Mouse (Mus musculus) midbrain, embryonic 14.5 days (tissue): ENCODE data around the gene Cuta. TPM values are rescaled to one million over a fixed set of nuclear protein-coding genes. Genes with fewer than 3 reads are reported as not detected.
"Not testable (repeated sequence)": the region's sequence is repeated elsewhere in the genome, so short reads cannot be mapped to it uniquely, and the experiment has no call there.

Experiments used
- ATAC-seq: fragments of 200-750 bp; cut with Nextera tagmentation; 2 replicates; pipeline ENCODE4 v1.8.0; 2017; ENCODE audit warnings: moderate number of reproducible peaks, moderate library complexity; ENCODE audit not compliant: low FRiP score, low TSS enrichment
- DNase-seq: peaks from one replicate; pipeline ENCODE4 v3.0.0-alpha.2; 2015
- H3K27ac ChIP-seq: fragments of 300-500 bp; sonication (generic); replicated peaks from 2 replicates; pipeline ENCODE4 v1.5.1; 2014; ENCODE audit warnings: mild to moderate bottlenecking, low read depth, low read length, moderate library complexity
- H3K27me3 ChIP-seq: fragments of 300-500 bp; sonication (generic); 2 replicates; pipeline ENCODE4 v1.6.1; 2014; ENCODE audit warnings: low read length, control low read depth, mixed read lengths; ENCODE audit not compliant: control insufficient read depth, insufficient read depth
- H3K36me3 ChIP-seq: fragments of 300-500 bp; sonication (generic); 2 replicates; pipeline ENCODE4 v1.6.1; 2014; ENCODE audit warnings: low read length, control low read depth; ENCODE audit not compliant: control insufficient read depth, insufficient read depth
- H3K4me1 ChIP-seq: fragments of 300-500 bp; sonication (generic); 2 replicates; pipeline ENCODE4 v1.6.1; 2014; ENCODE audit warnings: mild to moderate bottlenecking, antibody characterized with exemption, low read length, control low read depth; ENCODE audit not compliant: control insufficient read depth, insufficient read depth
- H3K4me2 ChIP-seq: fragments of 300-500 bp; sonication (generic); 2 replicates; pipeline ENCODE4 v1.6.1; 2014; ENCODE audit warnings: mild to moderate bottlenecking, low read length, moderate library complexity
- H3K4me3 ChIP-seq: fragments of 300-500 bp; sonication (generic); replicated peaks from 2 replicates; pipeline ENCODE4 v1.5.1; 2014; ENCODE audit warnings: low read depth, low read length
- H3K9ac ChIP-seq: fragments of 300-500 bp; sonication (generic); replicated peaks from 2 replicates; pipeline ENCODE4 v1.6.1; 2014; ENCODE audit warnings: mild to moderate bottlenecking, low read length, moderate library complexity
- H3K9me3 ChIP-seq: fragments of 300-500 bp; sonication (generic); 2 replicates; pipeline ENCODE4 v1.6.1; 2016; ENCODE audit warnings: low read length, control low read depth, mixed read lengths; ENCODE audit not compliant: control insufficient read depth
- WGBS: fragments of 180-500 bp; shearing (Covaris S2); extraction: QIAGEN DNeasy Blood & Tissue Kit; methylation state at CpG from one replicate; pipeline ENCODE4 v1.1.7; 2014; 5-methylcytosine and 5-hydroxymethylcytosine counted together
- polyA plus RNA-seq: library from polyadenylated mRNA; unstranded; fragments of >200 nt; fragmentation: Nextera tagmentation; extraction: Ambion mirVana; gene quantifications from 2 replicates; pipeline ENCODE4 v1.2.1, GENCODE M21; 2014

Gene Cuta
- 99.2 and 108 TPM in 2 replicates for polyA plus RNA-seq

GRCm38 (mm10) chr17:26939178-26939972 is at the start of gene Cuta:
Cuta (minus strand) TSS chr17:26939569.
- peak; percentile 100 for DNase-seq

GRCm38 (mm10) chr17:26985503-26986179 is 46.3 kb upstream of the Cuta start:
- no peaks in the 10 kb centered on the region for H3K4me1 ChIP-seq
- H3K9ac ChIP-seq: no peak overlapping the region
- no peaks in the 10 kb centered on the region for H3K27me3 ChIP-seq
- H3K36me3 ChIP-seq: peaks cover 6% of the 10 kb centered on the region; the same call in 1 of the 2 replicates
- no peaks in the 10 kb centered on the region for H3K9me3 ChIP-seq
- H3K27ac ChIP-seq: no peak overlapping the region
- H3K4me2 ChIP-seq: no peak overlapping the region
- no peak overlapping the region for H3K4me3 ChIP-seq
- ATAC-seq: no peak
- no peak for DNase-seq
- WGBS: 93% methylated on average over 10 of the region's 10 CpGs

More at GRCm38 (mm10) chr17:26939178-26939972, at the start of gene Cuta:
- Histone ChIP-seq H3K4me1 (peaks cover 34% of the 10 kb centered on the region), H3K4me3 (peak within 1 kb of the TSS; percentile 61), H3K4me2 (peak within 1 kb of the TSS; percentile 96), H3K27ac (peak within 1 kb of the TSS; percentile 98), H3K36me3 (peaks cover 31% of the 10 kb centered on the region), H3K9me3 (no peaks in the 10 kb centered on the region), H3K27me3 (no peaks in the 10 kb centered on the region), H3K9ac (peak within 1 kb of the TSS; percentile 65)
- WGBS: under 1% methylated on average over 69 of the region's 70 CpGs
- peak; percentile 95 for ATAC-seq

GRCm38 (mm10) chr17:26983382-26983781 is 44.0 kb upstream of the Cuta start:
- no peak for ATAC-seq
- Histone ChIP-seq H3K27me3 (no peaks in the 10 kb centered on the region), H3K4me1 (no peaks in the 10 kb centered on the region), H3K27ac (no peak overlapping the region), H3K4me3 (no peak overlapping the region), H3K4me2 (no peak overlapping the region), H3K9me3 (no peaks in the 10 kb centered on the region), H3K9ac (no peak overlapping the region), H3K36me3 (peaks cover 23% of the 10 kb centered on the region; the same call in 1 of the 2 replicates)
- WGBS: 98% methylated on average over 4 of the region's 4 CpGs
- no peak for DNase-seq

- Histone ChIP-seq H3K9me3 (no peaks in the 10 kb centered on the region), H3K36me3 (peaks cover 43% of the 10 kb centered on the region), H3K4me2 (no peak overlapping the region), H3K27me3 (no peaks in the 10 kb centered on the region), H3K4me3 (no peak overlapping the region), H3K9ac (no peak overlapping the region), H3K4me1 (peaks cover 6% of the 10 kb centered on the region; the same call in 1 of the 2 replicates), H3K27ac (no peak overlapping the region)
- WGBS: 80% methylated on average over 2 of the region's 2 CpGs
- DNase-seq (no peak), ATAC-seq (no peak)
Observed at GRCm38 (mm10) chr17:26981050-26981449, 41.7 kb upstream of the Cuta start.

GRCm38 (mm10) chr17:26979426-26979825 is 40.1 kb upstream of the Cuta start:
- no peaks in the 10 kb centered on the region for H3K27me3 ChIP-seq
- no peak overlapping the region for H3K9ac ChIP-seq
- 91% methylated on average over 2 of the region's 2 CpGs for WGBS
- H3K36me3 ChIP-seq: peaks cover 57% of the 10 kb centered on the region
- H3K4me1 ChIP-seq: peaks cover 10% of the 10 kb centered on the region; the same call in 1 of the 2 replicates
- no peak overlapping the region for H3K4me2 ChIP-seq
- ATAC-seq (no peak), DNase-seq (no peak)
- no peak overlapping the region for H3K4me3 ChIP-seq
- H3K9me3 ChIP-seq: no peaks in the 10 kb centered on the region
- no peak overlapping the region for H3K27ac ChIP-seq

- Histone ChIP-seq H3K4me1 (peaks cover 19% of the 10 kb centered on the region), H3K36me3 (peaks cover 57% of the 10 kb centered on the region)
- not testable (repeated sequence) for ATAC-seq, H3K27ac ChIP-seq, H3K4me3 ChIP-seq, H3K9me3 ChIP-seq, H3K4me2 ChIP-seq, H3K9ac ChIP-seq, DNase-seq, H3K27me3 ChIP-seq
- WGBS: 92% methylated on average over 6 of the region's 6 CpGs
Observed at GRCm38 (mm10) chr17:26977354-26977753, 38.0 kb upstream of the Cuta start.

GRCm38 (mm10) chr17:26975415-26975814 is 36.0 kb upstream of the Cuta start:
- Histone ChIP-seq H3K27me3 (no peaks in the 10 kb centered on the region), H3K27ac (no peak overlapping the region), H3K9me3 (no peaks in the 10 kb centered on the region), H3K4me1 (peaks cover 23% of the 10 kb centered on the region), H3K36me3 (peaks cover 59% of the 10 kb centered on the region), H3K4me3 (no peak overlapping the region), H3K4me2 (no peak overlapping the region), H3K9ac (no peak overlapping the region)
- no peak for ATAC-seq
- no peak for DNase-seq

GRCm38 (mm10) chr17:26974547-26974946 is 35.2 kb upstream of the Cuta start:
- Histone ChIP-seq H3K27me3 (no peaks in the 10 kb centered on the region), H3K4me3 (no peak overlapping the region), H3K36me3 (peaks cover 61% of the 10 kb centered on the region), H3K4me2 (peak overlapping the region; percentile 92), H3K27ac (no peak overlapping the region), H3K4me1 (peaks cover 23% of the 10 kb centered on the region), H3K9me3 (no peaks in the 10 kb centered on the region), H3K9ac (no peak overlapping the region)
- DNase-seq (no peak), ATAC-seq (no peak)
- WGBS: 95% methylated on average over 15 of the region's 15 CpGs
